Mouse (Mus musculus) liver, embryonic 14 days (tissue): Measurements from ENCODE around the gene 1700029J07Rik. TPM values are rescaled to one million over a fixed set of nuclear protein-coding genes. Genes with fewer than 3 reads are reported as not detected.

Source experiments
- polyA plus RNA-seq: library from polyadenylated mRNA; depleted of rRNA; stranded (reverse); fragments of >200 nt; gene quantifications from 2 replicates; pipeline ENCODE4 v1.2.3, GENCODE M21; 2012; rRNA removed

Gene 1700029J07Rik
- 0.66 and 0.81 TPM in 2 replicates for polyA plus RNA-seq

GRCm38 (mm10) chr8:45975126-45975836 is at the start of gene 1700029J07Rik, which contains the start of gene Ufsp2:
TSS of gene 1700029J07Rik (minus strand) at chr8:45975252.
TSS of gene Ufsp2 (plus strand) at chr8:45975528.

DNA sequence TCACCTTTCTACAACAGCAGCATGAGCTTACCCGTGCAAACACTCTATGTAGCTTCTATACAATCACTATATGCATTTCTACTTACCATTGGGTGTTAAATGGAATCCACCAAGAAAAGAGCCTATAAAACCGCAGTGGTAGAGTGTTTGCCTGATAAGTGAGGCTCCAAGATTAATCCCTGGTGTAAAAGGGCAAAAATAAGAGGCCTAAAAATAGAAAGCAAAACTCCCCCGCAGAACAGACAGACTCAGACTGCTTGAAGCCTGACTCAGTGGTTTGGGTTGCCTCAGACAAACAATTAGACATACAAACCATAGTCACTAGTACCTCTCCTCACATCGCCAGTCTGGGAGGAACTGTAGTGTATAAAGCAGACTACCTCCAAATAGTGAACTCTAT is 30.5 kb upstream of the 1700029J07Rik start, which contains the start of gene Ankrd37:
Gene Ankrd37 (minus strand): TSS at position 112 of the 400 bp plus-strand sequence.

DNA sequence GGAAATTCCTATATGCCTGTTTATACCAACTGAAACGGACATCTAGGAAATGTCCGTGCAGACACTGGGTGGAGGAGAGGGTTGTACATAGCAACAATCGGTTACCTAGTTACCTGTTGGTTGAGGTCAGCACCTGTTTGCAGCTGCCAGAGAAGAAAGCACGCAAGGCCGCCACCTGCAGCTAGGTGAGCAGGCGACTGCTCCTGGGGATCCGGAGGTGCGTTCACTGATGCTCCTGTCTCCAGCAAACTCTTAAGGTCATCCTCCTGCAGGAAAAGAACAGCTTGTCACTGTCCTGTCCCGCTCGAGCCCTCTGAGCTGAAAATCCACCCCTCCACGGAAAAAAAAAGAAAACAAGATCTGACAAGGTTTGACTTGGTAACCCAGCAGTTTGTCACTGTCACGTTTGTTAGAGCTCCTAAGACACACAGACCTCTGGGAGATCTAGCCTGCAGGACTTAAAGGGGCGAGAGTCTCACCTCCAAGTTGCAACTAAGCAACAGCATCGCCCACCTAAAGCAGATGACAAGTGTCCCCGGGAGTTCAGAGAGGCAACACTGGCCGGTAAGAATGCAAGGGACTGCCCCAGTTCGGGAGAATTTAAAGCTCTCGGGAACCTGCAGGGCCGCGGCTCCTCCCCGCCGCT is 24.2 kb upstream of the 1700029J07Rik start, which contains the start of gene Lrp2bp:
Gene Lrp2bp (plus strand): TSS at position 166 of the 646 bp plus-strand sequence.

DNA sequence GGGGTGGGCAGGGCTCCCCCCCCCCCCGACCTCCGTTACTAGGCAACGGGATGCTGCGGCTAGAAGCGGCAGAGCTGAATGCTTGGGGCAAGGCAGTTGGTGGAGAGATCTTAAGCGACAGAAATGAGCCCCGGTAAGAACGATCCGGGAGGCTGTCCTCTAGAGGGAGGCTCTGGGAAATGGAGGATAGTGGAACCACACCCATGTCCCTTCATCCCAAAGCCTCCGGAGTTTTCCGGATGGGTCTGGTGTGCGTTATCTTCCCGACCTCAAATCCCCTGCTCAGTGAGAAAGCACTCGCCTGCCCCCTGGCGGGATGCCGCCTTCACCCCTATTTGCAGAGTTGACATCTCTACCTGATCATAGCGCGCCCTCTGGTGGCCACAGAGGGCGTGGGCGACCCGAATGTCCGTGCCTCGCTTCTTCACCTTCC is 40.5 kb downstream of the 1700029J07Rik start, which contains the start of gene Ccdc110:
Gene Ccdc110 (plus strand): TSS at position 38 of the 433 bp plus-strand sequence.

Other genes starting within 250 kb of the 1700029J07Rik start
- gene Pdlim3, start 89.8 kb downstream of the 1700029J07Rik start, polyA plus RNA-seq, result 0.52 and 1.3 TPM in 2 replicates
- gene Ccdc110, start 40.6 kb downstream of the 1700029J07Rik start, polyA plus RNA-seq, result not detected in 2 replicates
- gene Ufsp2, start 276 bp upstream of the 1700029J07Rik start, polyA plus RNA-seq, result 21.8 and 23.0 TPM in 2 replicates
- gene Lrp2bp, start 24.1 kb upstream of the 1700029J07Rik start, polyA plus RNA-seq, result 0.03 and 0.08 TPM in 2 replicates
- 2.3 and 2.8 TPM in 2 replicates for gene Ankrd37, start 30.5 kb upstream of the 1700029J07Rik start, polyA plus RNA-seq
- gene Cfap97, start 176.5 kb upstream of the 1700029J07Rik start, polyA plus RNA-seq, result 4.4 and 4.6 TPM in 2 replicates
- gene Snx25, start 176.9 kb upstream of the 1700029J07Rik start, polyA plus RNA-seq, result 4.6 and 4.8 TPM in 2 replicates
- gene Slc25a4, start 236.0 kb upstream of the 1700029J07Rik start, polyA plus RNA-seq, result 53.0 and 56.8 TPM in 2 replicates